Comparison of ENCODE assay signal across 8 mouse cellular contexts in the genomic region with DNA sequence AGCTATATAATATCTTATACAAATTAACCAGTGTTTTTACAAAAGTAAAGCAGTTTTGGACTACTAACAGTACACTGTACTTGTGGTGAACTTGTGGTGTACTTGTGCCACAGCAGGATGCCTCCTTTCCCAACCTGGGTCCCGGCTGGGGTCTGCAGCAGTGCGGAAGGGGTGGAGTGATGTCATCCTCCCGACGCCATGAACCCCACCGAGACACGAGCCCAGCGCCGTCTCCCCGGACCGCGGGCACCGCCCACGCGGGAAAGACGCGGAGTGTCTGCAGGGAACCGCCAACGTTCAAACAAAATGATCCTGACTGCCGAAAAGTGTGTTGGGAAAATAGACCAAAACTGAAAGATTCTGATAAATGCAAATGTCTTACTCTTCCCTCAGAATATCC.
DNase-seq lines count a peak whose midpoint lies in the region; ATAC-seq and TF ChIP-seq lines count a peak whose summit lies in the region.
"Not testable (repeated sequence)": the region's sequence is repeated elsewhere in the genome, so short reads cannot be mapped to it uniquely, and the experiment has no call there.

No protein-coding gene starts in this region.

- TF ChIP-seq POLR2A in embryonic fibroblast, embryonic 13.5 days (IDR thresholded peaks at IDR 0.05; ENCODE audit: low read depth, low read length), result not testable (repeated sequence)

- H3K27ac ChIP-seq in embryonic fibroblast, embryonic 13.5 days (ENCODE audit: insufficient read depth, low read length); heart, embryonic 13.5 days (replicated peaks); intestine, postnatal 0 days (ENCODE audit: low read depth, low read length); liver, embryonic 11.5 days (ENCODE audit: low read depth, low read length); midbrain, embryonic 15.5 days: not testable (repeated sequence)

- 24% methylated on average over 19 of the region's 19 CpGs for WGBS in heart, embryonic 13.5 days
- WGBS in intestine, postnatal 0 days, result 28% methylated on average over 19 of the region's 19 CpGs
- 22% methylated on average over 19 of the region's 19 CpGs for WGBS in liver, embryonic 11.5 days
- WGBS in midbrain, embryonic 15.5 days, result 28% methylated on average over 19 of the region's 19 CpGs

- not testable (repeated sequence) for H3K9me3 ChIP-seq in heart, embryonic 13.5 days; intestine, postnatal 0 days (ENCODE audit: control insufficient read depth); liver, embryonic 11.5 days (ENCODE audit: control insufficient read depth, low read length); midbrain, embryonic 15.5 days

- TF ChIP-seq CTCF in embryonic fibroblast, embryonic 13.5 days (IDR thresholded peaks at IDR 0.05; ENCODE audit: borderline replicate concordance, insufficient read depth, low read length); intestine, postnatal 0 days (IDR thresholded peaks at IDR 0.05; ENCODE audit: low read depth): not testable (repeated sequence)

- peak; percentile 16 for DNase-seq in CD4-positive helper T cell, adult 2 months (ENCODE audit: low read depth, low spot score)
- peak; percentile 47 for DNase-seq in cerebellum, adult 11-12 months
- DNase-seq in liver, embryonic 11.5 days (ENCODE audit: low spot score), result not testable (repeated sequence)
- DNase-seq in spleen, postnatal 4 days (ENCODE audit: low spot score in 2 of 2), result peak; percentile 54 to 76

- H3K9ac ChIP-seq in heart, embryonic 13.5 days; intestine, postnatal 0 days (ENCODE audit: low read depth, low read length); liver, embryonic 11.5 days (ENCODE audit: low read depth, low read length): not testable (repeated sequence)
- peak overlapping the region; percentile 9 for H3K9ac ChIP-seq in midbrain, embryonic 15.5 days

- not testable (repeated sequence) for H3K36me3 ChIP-seq in heart, embryonic 13.5 days; intestine, postnatal 0 days (ENCODE audit: control insufficient read depth, insufficient read depth); liver, embryonic 11.5 days (ENCODE audit: control insufficient read depth, insufficient read depth, low read length); midbrain, embryonic 15.5 days (replicated peaks)

- not testable (repeated sequence) for ATAC-seq in heart, embryonic 13.5 days (ENCODE audit: extremely low read depth, insufficient number of reproducible peaks, low FRiP score, low TSS enrichment); intestine, postnatal 0 days; liver, embryonic 11.5 days (replicated peaks; ENCODE audit: low FRiP score)
- peak; percentile 66 for ATAC-seq in midbrain, embryonic 15.5 days (replicated peaks)

- not testable (repeated sequence) for H3K4me1 ChIP-seq in embryonic fibroblast, embryonic 13.5 days (ENCODE audit: control insufficient read depth, insufficient read depth, low read length); heart, embryonic 13.5 days; intestine, postnatal 0 days (replicated peaks; ENCODE audit: control insufficient read depth, insufficient read depth, low read length); liver, embryonic 11.5 days (replicated peaks; ENCODE audit: control insufficient read depth, insufficient read depth, low read length); midbrain, embryonic 15.5 days

- peak overlapping the region; percentile 46 for H3K4me2 ChIP-seq in heart, embryonic 13.5 days
- H3K4me2 ChIP-seq in intestine, postnatal 0 days (replicated peaks; ENCODE audit: low read depth), result 0 out of 2 replicates have a peak overlapping the region, but pooled peaks have one; percentile 37
- H3K4me2 ChIP-seq in liver, embryonic 11.5 days, result 0 out of 2 replicates have a peak overlapping the region, but pooled peaks have one; percentile 3
- peak overlapping the region; percentile 54 for H3K4me2 ChIP-seq in midbrain, embryonic 15.5 days

- H3K27me3 ChIP-seq in heart, embryonic 13.5 days (replicated peaks), result peaks cover 16% of the 10 kb centered on the region
- not testable (repeated sequence) for H3K27me3 ChIP-seq in intestine, postnatal 0 days (replicated peaks; ENCODE audit: control insufficient read depth, insufficient read depth, low read length); liver, embryonic 11.5 days (replicated peaks; ENCODE audit: control insufficient read depth, insufficient read depth, low read length); midbrain, embryonic 15.5 days (replicated peaks)

- peak overlapping the region; percentile 4; the same call in 1 of the 2 replicates for H3K4me3 ChIP-seq in embryonic fibroblast, embryonic 13.5 days (ENCODE audit: insufficient read depth, low read length)
- 0 out of 2 replicates have a peak overlapping the region, but pooled peaks have one; percentile 3 for H3K4me3 ChIP-seq in heart, embryonic 13.5 days
- not testable (repeated sequence) for H3K4me3 ChIP-seq in intestine, postnatal 0 days (ENCODE audit: low read depth, low read length); liver, embryonic 11.5 days (ENCODE audit: low read depth, low read length)
- H3K4me3 ChIP-seq in midbrain, embryonic 15.5 days, result peak overlapping the region; percentile 39

Comparison
In these comparisons a context has a peak if more than half of its experiments do, and no peak if none do; other contexts are left out.
1. H3K4me2 ChIP-seq: peak in every context shown above with its lines; median percentile 54 in midbrain, embryonic 15.5 days; 46 in heart, embryonic 13.5 days; 37 in intestine, postnatal 0 days; 3 in liver, embryonic 11.5 days.